In genomic region chr2:92435023-92435422, GRCm38 (mm10) we compare ENCODE assay signal across 10 mouse cellular contexts. TPM values are rescaled to one million over a fixed set of nuclear protein-coding genes. Genes with fewer than 3 reads are reported as not detected.
DNase-seq lines count a peak whose midpoint lies in the region; ATAC-seq lines count a peak whose summit lies in the region.
"Had no signal": no experiment of that assay in that cellular context is flagged by ENCODE, and none has a peak within 500 bp of the region (broad histone marks: within the 10 kb centered on the region; RNA-seq: fewer than 3 reads in every experiment).

No protein-coding gene starts in this region.

- peaks cover 18% of the 10 kb centered on the region; the same call in 1 of the 2 replicates for H3K79me2 ChIP-seq in macrophage (ENCODE audit: inconsistent target)

- peak; percentile 55 for DNase-seq in layer of hippocampus, adult 9-11 months
- no peak for DNase-seq in layer of hippocampus, postnatal 36 days
- DNase-seq in embryonic facial prominence, embryonic 10.5 days (ENCODE audit: low spot score): no peak
- no peak for DNase-seq in spleen, postnatal 10 days (ENCODE audit: low spot score in 2 of 2)
- DNase-seq in right cerebral cortex, adult 18-20 months: no peak
- DNase-seq: right cerebral cortex, postnatal 25 days; thymus, postnatal 36 days had no signal

- H3K27ac ChIP-seq in embryonic facial prominence, embryonic 10.5 days (replicated peaks): no peak overlapping the region
- H3K27ac ChIP-seq in forebrain, embryonic 12.5 days: no peak overlapping the region
- H3K27ac ChIP-seq in macrophage: peak overlapping the region; percentile 19; the same call in 1 of the 2 replicates

- peak overlapping the region; percentile 78 for H3K4me2 ChIP-seq in forebrain, embryonic 12.5 days

- no peaks in the 10 kb centered on the region for H3K9me3 ChIP-seq in embryonic facial prominence, embryonic 10.5 days
- H3K9me3 ChIP-seq in forebrain, embryonic 12.5 days: no peaks in the 10 kb centered on the region

- no peak for ATAC-seq in forebrain, embryonic 12.5 days (ENCODE audit: low FRiP score)

- H3K36me3 ChIP-seq in embryonic facial prominence, embryonic 10.5 days (replicated peaks): no peaks in the 10 kb centered on the region
- no peaks in the 10 kb centered on the region for H3K36me3 ChIP-seq in forebrain, embryonic 12.5 days (replicated peaks)
- no peaks in the 10 kb centered on the region for H3K36me3 ChIP-seq in macrophage (ENCODE audit: inconsistent target)

- 58% methylated on average over 6 of the region's 6 CpGs for WGBS in embryonic facial prominence, embryonic 10.5 days
- whole genome bisulfite sequencing in forebrain, embryonic 12.5 days: 60% methylated on average over 6 of the region's 6 CpGs
- WGBS in macrophage (ENCODE audit: missing documents): 63% methylated on average over 6 of the region's 6 CpGs

- H3K4me1 ChIP-seq in embryonic facial prominence, embryonic 10.5 days: peaks cover 46% of the 10 kb centered on the region
- H3K4me1 ChIP-seq in forebrain, embryonic 12.5 days: peaks cover 41% of the 10 kb centered on the region

- H3K4me3 ChIP-seq in embryonic facial prominence, embryonic 10.5 days: peak overlapping the region; percentile 96; the same call in 1 of the 2 replicates
- H3K4me3 ChIP-seq in forebrain, embryonic 12.5 days (replicated peaks): no peak overlapping the region
- no peak overlapping the region for H3K4me3 ChIP-seq in macrophage (ENCODE audit: inconsistent target)

- H3K27me3 ChIP-seq in embryonic facial prominence, embryonic 10.5 days (replicated peaks; ENCODE audit: low read depth, poor library complexity, severe bottlenecking): peaks cover 7% of the 10 kb centered on the region
- H3K27me3 ChIP-seq in forebrain, embryonic 12.5 days: 0 out of 2 replicates have a peak, but pooled peaks cover 9% of the 10 kb centered on the region

- H3K9ac ChIP-seq in forebrain, embryonic 12.5 days: no peak overlapping the region

RNA-seq across cellular contexts. Expression of gene Cry2, which starts 1.2 kb away (rescaled TPM):
- total RNA-seq in layer of hippocampus, postnatal 36 days (2021): 100 to 1,000 TPM in 1 of 2 experiments, 10 to 100 TPM in 1; 93.7 to 101 TPM
- 23.4 and 23.7 TPM in 2 replicates for polyA plus RNA-seq in embryonic facial prominence, embryonic 10.5 days (2016; fragmentation: Nextera tagmentation; extraction: Ambion mirVana)
- 29.1 and 31.2 TPM in 2 replicates for polyA plus RNA-seq in forebrain, embryonic 12.5 days (2016; fragmentation: Nextera tagmentation; extraction: Ambion mirVana)
- 10 to 100 TPM in 23 of 26 experiments, 1 to 10 TPM in 3; 8.8 to 28.9 (median 20.4) TPM for total RNA-seq in macrophage (2018; cell fraction: chromatin; rRNA removed)
- total RNA-seq in macrophage (2018; cell fraction: cytosol; rRNA removed): 1 to 10 TPM; 1.6 to 4.4 (median 3.1) TPM
- total RNA-seq in macrophage (2018; cell fraction: nucleus; rRNA removed): 10 to 100 TPM in 16 of 26 experiments, 1 to 10 TPM in 10; 5.3 to 24.1 (median 10.9) TPM
- polyA plus RNA-seq in macrophage (2018): 2.4 to 3.5 TPM (median 3.0 TPM) in 3 replicates

RNA-seq across cellular contexts. Expression of gene Slc35c1, which starts 25.3 kb away (rescaled TPM):
- total RNA-seq in layer of hippocampus, postnatal 36 days (2021): 10 to 100 TPM; 13.3 to 14.5 TPM
- polyA plus RNA-seq in embryonic facial prominence, embryonic 10.5 days (2016; fragmentation: Nextera tagmentation; extraction: Ambion mirVana): 12.6 and 13.5 TPM in 2 replicates
- 9.5 and 10.0 TPM in 2 replicates for polyA plus RNA-seq in forebrain, embryonic 12.5 days (2016; fragmentation: Nextera tagmentation; extraction: Ambion mirVana)
- total RNA-seq in macrophage (2018; cell fraction: chromatin; rRNA removed): 1 to 10 TPM in 23 of 26 experiments, under 1 TPM in 3; 0.76 to 7.5 (median 2.0) TPM
- total RNA-seq in macrophage (2018; cell fraction: cytosol; rRNA removed): 10 to 100 TPM in 24 of 26 experiments, 1 to 10 TPM in 2; 7.2 to 28.0 (median 20.0) TPM
- 10 to 100 TPM in 19 of 26 experiments, 1 to 10 TPM in 7; 3.1 to 30.6 (median 15.6) TPM for total RNA-seq in macrophage (2018; cell fraction: nucleus; rRNA removed)
- 19.5 to 23.8 TPM (median 21.6 TPM) in 3 replicates for polyA plus RNA-seq in macrophage (2018)

RNA-seq across cellular contexts. Expression of gene Mapk8ip1, which starts 34.0 kb away (rescaled TPM):
- 100 to 1,000 TPM; 336 to 345 TPM for total RNA-seq in layer of hippocampus, postnatal 36 days (2021)
- polyA plus RNA-seq in embryonic facial prominence, embryonic 10.5 days (2016; fragmentation: Nextera tagmentation; extraction: Ambion mirVana): 36.0 and 37.1 TPM in 2 replicates
- polyA plus RNA-seq in forebrain, embryonic 12.5 days (2016; fragmentation: Nextera tagmentation; extraction: Ambion mirVana): 83.2 and 83.5 TPM in 2 replicates
- 1 to 10 TPM in 1 of 26 experiments, under 1 TPM in 4, not detected in 21; 0.25 to 1.6 (median 0.50) TPM for total RNA-seq in macrophage (2018; cell fraction: chromatin; rRNA removed)
- under 1 TPM in 25 of 26 experiments, not detected in 1; 0.10 to 0.27 (median 0.15) TPM for total RNA-seq in macrophage (2018; cell fraction: cytosol; rRNA removed)
- under 1 TPM in 3 of 26 experiments, not detected in 23; 0.24 to 0.75 (median 0.33) TPM for total RNA-seq in macrophage (2018; cell fraction: nucleus; rRNA removed)
- 0.09 to 0.12 TPM in 2 of 3 replicates, not detected in the other for polyA plus RNA-seq in macrophage (2018)
- total RNA-seq: megakaryocyte-erythroid progenitor cell, adult 5-6 weeks had no signal

RNA-seq across cellular contexts. Expression of gene 1700029I15Rik, which starts 52.7 kb away (rescaled TPM):
- 1 to 10 TPM; 3.8 to 6.4 TPM for total RNA-seq in layer of hippocampus, postnatal 36 days (2021)
- 2.5 and 3.6 TPM in 2 replicates for polyA plus RNA-seq in embryonic facial prominence, embryonic 10.5 days (2016; fragmentation: Nextera tagmentation; extraction: Ambion mirVana)
- polyA plus RNA-seq in forebrain, embryonic 12.5 days (2016; fragmentation: Nextera tagmentation; extraction: Ambion mirVana): 5.6 and 6.8 TPM in 2 replicates
- 10 to 100 TPM in 21 of 26 experiments, 1 to 10 TPM in 5; 6.5 to 27.0 (median 13.9) TPM for total RNA-seq in macrophage (2018; cell fraction: chromatin; rRNA removed)
- total RNA-seq in macrophage (2018; cell fraction: cytosol; rRNA removed): 1 to 10 TPM in 9 of 26 experiments, under 1 TPM in 17; 0.24 to 2.5 (median 0.62) TPM
- total RNA-seq in macrophage (2018; cell fraction: nucleus; rRNA removed): 10 to 100 TPM in 8 of 26 experiments, 1 to 10 TPM in 18; 3.4 to 13.4 (median 7.7) TPM
- 0.50 to 0.61 TPM (median 0.60 TPM) in 3 replicates for polyA plus RNA-seq in macrophage (2018)

Comparison
In these comparisons a context has a peak if more than half of its experiments do, and no peak if none do; other contexts are left out.
1. RNA of gene Mapk8ip1, which starts 34.0 kb away (polyA plus RNA-seq): 83.2 to 83.5 TPM in forebrain, embryonic 12.5 days and 36.0 to 37.1 TPM in embryonic facial prominence, embryonic 10.5 days; 0.09 to 0.12 TPM in macrophage; every median in the first group is over 10 times any median in the second.